Mouse (Mus musculus): Measurements from ENCODE around the gene Npepps.
A peak's percentile ranks its signal among the peaks of the same experiment; 100 is the strongest.

- peak; percentile 91 for TF ChIP-seq CTCF (IDR thresholded peaks at IDR 0.05; ENCODE audit: low read depth)
- TF ChIP-seq EP300 (IDR thresholded peaks at IDR 0.05; ENCODE audit: low read depth) = no peak
Measured at GRCm38 (mm10) chr11:97198601-97199000, 81.8 kb downstream of the Npepps start.
